Mouse (Mus musculus): ENCODE data around the gene Dad1. TPM values are rescaled to one million over a fixed set of nuclear protein-coding genes. Genes with fewer than 3 reads are reported as not detected.

The Dad1 gene
- polyA plus RNA-seq, 2 experiments = 133 to 224 TPM

- ATAC-seq (ENCODE audit: insufficient read depth) = no peak
- H3K27me3 ChIP-seq (ENCODE audit: control insufficient read depth, insufficient read depth, low read length) = no peaks in the 10 kb centered on the region; the same call in 1 of the 2 replicates
- H3K9ac ChIP-seq (replicated peaks) = no peak overlapping the region
- no peak overlapping the region for H3K4me3 ChIP-seq (ENCODE audit: insufficient read depth in 1 of 2, low read depth in 2 of 2, low read length in 2 of 2)
- no peak overlapping the region for H3K27ac ChIP-seq
- H3K36me3 ChIP-seq (replicated peaks; ENCODE audit: control insufficient read depth, insufficient read depth, low read depth) = no peaks in the 10 kb centered on the region
- DNase-seq (ENCODE audit: low read depth in 3 of 3, low spot score in 3 of 3) = no peak
- 57% methylated on average over 5 of the region's 5 CpGs for WGBS (ENCODE audit: insufficient replicate concordance)
- no peak for TF ChIP-seq EP300 (IDR thresholded peaks at IDR 0.05; ENCODE audit: low read depth)
- no peak for TF ChIP-seq CTCF (IDR thresholded peaks at IDR 0.05; ENCODE audit: low read depth)
- no peaks in the 10 kb centered on the region for H3K9me3 ChIP-seq (ENCODE audit: control insufficient read depth, low read length)
- H3K4me1 ChIP-seq (replicated peaks; ENCODE audit: control insufficient read depth in 2 of 2, insufficient read depth in 2 of 2, low read length in 1 of 2) = peaks cover 44 to 51% of the 10 kb centered on the region in 2 experiments
- H3K4me2 ChIP-seq (ENCODE audit: low read depth) = no peak overlapping the region
These were observed 47.6 kb downstream of the Dad1 start for GRCm38 (mm10) chr14:54206309-54206708.

GRCm38 (mm10) chr14:54205904-54206303, 48.0 kb downstream of the Dad1 start:
- no peaks in the 10 kb centered on the region for H3K36me3 ChIP-seq (replicated peaks; ENCODE audit: control insufficient read depth, insufficient read depth, low read depth)
- H3K9me3 ChIP-seq (ENCODE audit: control insufficient read depth, low read length) = no peaks in the 10 kb centered on the region
- H3K4me2 ChIP-seq (ENCODE audit: low read depth) = no peak overlapping the region
- no peak for TF ChIP-seq EP300 (IDR thresholded peaks at IDR 0.05; ENCODE audit: low read depth)
- no peak for TF ChIP-seq CTCF (IDR thresholded peaks at IDR 0.05; ENCODE audit: low read depth)
- H3K27me3 ChIP-seq (ENCODE audit: control insufficient read depth, insufficient read depth, low read length) = no peaks in the 10 kb centered on the region; the same call in 1 of the 2 replicates
- WGBS (ENCODE audit: insufficient replicate concordance) = 56% methylated on average over 6 of the region's 6 CpGs
- H3K4me3 ChIP-seq (ENCODE audit: insufficient read depth in 1 of 2, low read depth in 2 of 2, low read length in 2 of 2) = no peak overlapping the region
- no peak overlapping the region for H3K27ac ChIP-seq
- H3K9ac ChIP-seq (replicated peaks) = no peak overlapping the region
- peaks cover 44 to 51% of the 10 kb centered on the region in 2 experiments for H3K4me1 ChIP-seq (replicated peaks; ENCODE audit: control insufficient read depth in 2 of 2, insufficient read depth in 2 of 2, low read length in 1 of 2)
- DNase-seq (ENCODE audit: low read depth in 3 of 3, low spot score in 3 of 3) (no peak), ATAC-seq (ENCODE audit: insufficient read depth) (no peak)

GRCm38 (mm10) chr14:54204786-54205185, 49.1 kb downstream of the Dad1 start:
- no peak overlapping the region for H3K9ac ChIP-seq (replicated peaks)
- H3K4me1 ChIP-seq (replicated peaks; ENCODE audit: control insufficient read depth in 2 of 2, insufficient read depth in 2 of 2, low read length in 1 of 2) = peaks cover 44 to 51% of the 10 kb centered on the region in 2 experiments
- H3K27me3 ChIP-seq (ENCODE audit: control insufficient read depth, insufficient read depth, low read length) = no peaks in the 10 kb centered on the region; the same call in 1 of the 2 replicates
- DNase-seq (ENCODE audit: low read depth in 3 of 3, low spot score in 3 of 3) (no peak), ATAC-seq (ENCODE audit: insufficient read depth) (0 out of 2 replicates have a peak, but pooled peaks have one; percentile 12)
- no peaks in the 10 kb centered on the region for H3K36me3 ChIP-seq (replicated peaks; ENCODE audit: control insufficient read depth, insufficient read depth, low read depth)
- peak overlapping the region; percentile 46 for H3K27ac ChIP-seq
- H3K9me3 ChIP-seq (ENCODE audit: control insufficient read depth, low read length) = no peaks in the 10 kb centered on the region
- H3K4me3 ChIP-seq (ENCODE audit: insufficient read depth in 1 of 2, low read depth in 2 of 2, low read length in 2 of 2) = no peak overlapping the region
- TF ChIP-seq CTCF (IDR thresholded peaks at IDR 0.05; ENCODE audit: low read depth) = no peak
- no peak for TF ChIP-seq EP300 (IDR thresholded peaks at IDR 0.05; ENCODE audit: low read depth)
- peak overlapping the region; percentile 61 for H3K4me2 ChIP-seq (ENCODE audit: low read depth)
- WGBS (ENCODE audit: insufficient replicate concordance) = 58% methylated on average over 4 of the region's 4 CpGs

DNA sequence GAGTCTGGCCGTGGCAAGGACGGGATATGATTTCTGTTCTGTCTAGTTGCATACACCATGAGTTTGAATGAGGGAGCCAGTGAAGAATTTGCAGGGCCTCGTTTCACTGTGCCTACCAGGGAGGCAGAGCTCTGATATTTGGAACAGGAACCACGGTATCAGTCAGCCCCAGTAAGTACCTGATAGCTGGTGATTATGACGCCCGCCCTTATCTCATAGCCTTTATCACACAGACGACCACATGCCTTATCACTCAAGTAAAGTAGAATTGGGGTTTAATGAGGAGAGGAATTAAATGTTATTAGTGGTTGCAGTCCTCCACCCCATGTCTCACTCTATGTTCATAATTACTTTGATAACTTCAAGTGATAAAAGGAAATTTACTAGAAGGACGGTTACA, 49.6 kb downstream of the Dad1 start:
- Histone ChIP-seq H3K27ac (peak overlapping the region; percentile 57), H3K4me3 (ENCODE audit: insufficient read depth in 1 of 2, low read depth in 2 of 2, low read length in 2 of 2) (no peak overlapping the region), H3K27me3 (ENCODE audit: control insufficient read depth, insufficient read depth, low read length) (no peaks in the 10 kb centered on the region; the same call in 1 of the 2 replicates), H3K4me1 (replicated peaks; ENCODE audit: control insufficient read depth in 2 of 2, insufficient read depth in 2 of 2, low read length in 1 of 2) (peaks cover 44 to 51% of the 10 kb centered on the region in 2 experiments), H3K36me3 (replicated peaks; ENCODE audit: control insufficient read depth, insufficient read depth, low read depth) (no peaks in the 10 kb centered on the region), H3K4me2 (ENCODE audit: low read depth) (peak overlapping the region; percentile 61), H3K9me3 (ENCODE audit: control insufficient read depth, low read length) (no peaks in the 10 kb centered on the region), H3K9ac (replicated peaks) (peak overlapping the region; percentile 13; the same call in 1 of the 2 replicates)
- TF ChIP-seq CTCF (IDR thresholded peaks at IDR 0.05; ENCODE audit: low read depth) (no peak), EP300 (IDR thresholded peaks at IDR 0.05; ENCODE audit: low read depth) (peak; percentile 99)
- DNase-seq (ENCODE audit: low read depth in 3 of 3, low spot score in 3 of 3) = peak; percentile 63 to 70 (median 69)
- peak; percentile 95 for ATAC-seq (ENCODE audit: insufficient read depth)
- 14% methylated on average over 8 of the region's 8 CpGs for WGBS (ENCODE audit: insufficient replicate concordance)

GRCm38 (mm10) chr14:54203776-54204175, 50.1 kb downstream of the Dad1 start:
- H3K27me3 ChIP-seq (ENCODE audit: control insufficient read depth, insufficient read depth, low read length) = no peaks in the 10 kb centered on the region; the same call in 1 of the 2 replicates
- no peaks in the 10 kb centered on the region for H3K36me3 ChIP-seq (replicated peaks; ENCODE audit: control insufficient read depth, insufficient read depth, low read depth)
- WGBS (ENCODE audit: insufficient replicate concordance) = 82% methylated on average over 10 of the region's 10 CpGs
- H3K4me3 ChIP-seq (ENCODE audit: insufficient read depth in 1 of 2, low read depth in 2 of 2, low read length in 2 of 2) = no peak overlapping the region
- H3K27ac ChIP-seq = peak overlapping the region; percentile 57
- no peak; the same call in 1 of the 2 replicates for TF ChIP-seq CTCF (IDR thresholded peaks at IDR 0.05; ENCODE audit: low read depth)
- TF ChIP-seq EP300 (IDR thresholded peaks at IDR 0.05; ENCODE audit: low read depth) = no peak
- peak overlapping the region; percentile 61 for H3K4me2 ChIP-seq (ENCODE audit: low read depth)
- DNase-seq (ENCODE audit: low read depth in 3 of 3, low spot score in 3 of 3) (no peak), ATAC-seq (ENCODE audit: insufficient read depth) (peak; percentile 25; the same call in 1 of the 2 replicates)
- no peaks in the 10 kb centered on the region for H3K9me3 ChIP-seq (ENCODE audit: control insufficient read depth, low read length)
- H3K9ac ChIP-seq (replicated peaks) = peak overlapping the region; percentile 13; the same call in 1 of the 2 replicates
- H3K4me1 ChIP-seq (replicated peaks; ENCODE audit: control insufficient read depth in 2 of 2, insufficient read depth in 2 of 2, low read length in 1 of 2) = peaks cover 44 to 51% of the 10 kb centered on the region in 2 experiments

Data from liver, embryonic 14.5 days (tissue).